Mouse (Mus musculus) cortical plate, adult 2 months (tissue): Measurements from ENCODE around the gene D430019H16Rik. TPM values are rescaled to one million over a fixed set of nuclear protein-coding genes. Genes with fewer than 3 reads are reported as not detected.

Experiments
- H3K27ac ChIP-seq: fragments of 200-500 bp; 2 replicates; pipeline ENCODE4 v1.5.1; 2012; ENCODE audit warnings: low read length, control low read depth, inconsistent platforms; ENCODE audit not compliant: insufficient read depth
- H3K4me1 ChIP-seq: fragments of 200-500 bp; 2 replicates; pipeline ENCODE4 v1.6.1; 2011; ENCODE audit warnings: low read length; ENCODE audit not compliant: control insufficient read depth, insufficient read depth
- H3K4me3 ChIP-seq: fragments of 200-500 bp; 2 replicates; pipeline ENCODE4 v1.5.1; 2011; ENCODE audit warnings: mild to moderate bottlenecking, low read length, control low read depth; ENCODE audit not compliant: insufficient read depth
- CTCF ChIP-seq: fragments of 200-500 bp; IDR thresholded peaks from 2 replicates; pipeline ENCODE4 v1.5.1; 2011; ENCODE audit warnings: mild to moderate bottlenecking, control low read depth, low read length; ENCODE audit not compliant: insufficient read depth; ENCODE audit errors: extremely low read depth
- POLR2A ChIP-seq: fragments of 200-500 bp; IDR thresholded peaks from 2 replicates; pipeline ENCODE4 v1.6.1; 2011; ENCODE audit warnings: mild to moderate bottlenecking, low read length, control low read depth; ENCODE audit not compliant: insufficient read depth; ENCODE audit errors: extremely low read depth
- polyA plus RNA-seq: library from polyadenylated mRNA; depleted of rRNA; stranded (reverse); fragments of >200 nt; gene quantifications from 2 replicates; pipeline ENCODE4 v1.2.3, GENCODE M21; 2012

Gene D430019H16Rik
- polyA plus RNA-seq, 1 experiment, result 60.9 TPM

- Histone ChIP-seq H3K4me1 (no peaks in the 10 kb centered on the region), H3K27ac (no peak overlapping the region), H3K4me3 (no peak overlapping the region)
- TF ChIP-seq POLR2A (no peak), CTCF (no peak)
Measured at GRCm38 (mm10) chr12:105511671-105512502, 58.2 kb downstream of the D430019H16Rik start.

GRCm38 (mm10) chr12:105514111-105514510 is 60.5 kb downstream of the D430019H16Rik start:
- Histone ChIP-seq H3K4me1 (no peaks in the 10 kb centered on the region), H3K4me3 (no peak overlapping the region), H3K27ac (no peak overlapping the region)
- TF ChIP-seq CTCF (no peak), POLR2A (no peak)

GRCm38 (mm10) chr12:105517026-105517675 is 63.5 kb downstream of the D430019H16Rik start:
- Histone ChIP-seq H3K27ac (no peak overlapping the region), H3K4me1 (no peaks in the 10 kb centered on the region), H3K4me3 (no peak overlapping the region)
- TF ChIP-seq POLR2A (no peak), CTCF (no peak)

GRCm38 (mm10) chr12:105519851-105520250 is 66.2 kb downstream of the D430019H16Rik start:
- Histone ChIP-seq H3K27ac (no peak overlapping the region), H3K4me3 (no peak overlapping the region), H3K4me1 (no peaks in the 10 kb centered on the region)
- TF ChIP-seq CTCF (no peak), POLR2A (no peak)

GRCm38 (mm10) chr12:105521170-105521762 is 67.6 kb downstream of the D430019H16Rik start:
- H3K4me1 ChIP-seq, result no peaks in the 10 kb centered on the region
- TF ChIP-seq CTCF (no peak), POLR2A (no peak)
- no peak overlapping the region for H3K27ac ChIP-seq
- H3K4me3 ChIP-seq, result no peak overlapping the region

GRCm38 (mm10) chr12:105523737-105524136 is 70.1 kb downstream of the D430019H16Rik start:
- TF ChIP-seq POLR2A (no peak), CTCF (no peak)
- Histone ChIP-seq H3K4me3 (no peak overlapping the region), H3K27ac (no peak overlapping the region), H3K4me1 (no peaks in the 10 kb centered on the region)

- 0 out of 2 replicates have a peak overlapping the region, but pooled peaks have one; percentile 42 for H3K27ac ChIP-seq
- TF ChIP-seq POLR2A (no peak), CTCF (no peak)
- no peaks in the 10 kb centered on the region for H3K4me1 ChIP-seq
- no peak overlapping the region for H3K4me3 ChIP-seq
Measured at GRCm38 (mm10) chr12:105526186-105526585, 72.5 kb downstream of the D430019H16Rik start.

GRCm38 (mm10) chr12:105526829-105527228 is 73.2 kb downstream of the D430019H16Rik start:
- TF ChIP-seq POLR2A, result no peak
- TF ChIP-seq CTCF, result no peak
- 0 out of 2 replicates have a peak overlapping the region, but pooled peaks have one; percentile 42 for H3K27ac ChIP-seq
- H3K4me3 ChIP-seq, result no peak overlapping the region
- no peaks in the 10 kb centered on the region for H3K4me1 ChIP-seq

- Histone ChIP-seq H3K27ac (no peak overlapping the region), H3K4me1 (no peaks in the 10 kb centered on the region), H3K4me3 (no peak overlapping the region)
- TF ChIP-seq POLR2A, result no peak
- TF ChIP-seq CTCF, result no peak
Measured at GRCm38 (mm10) chr12:105529545-105529944, 75.9 kb downstream of the D430019H16Rik start.

GRCm38 (mm10) chr12:105531724-105532371 is 78.2 kb downstream of the D430019H16Rik start:
- H3K27ac ChIP-seq, result no peak overlapping the region
- H3K4me3 ChIP-seq, result no peak overlapping the region
- peaks cover 1% of the 10 kb centered on the region; the same call in 1 of the 2 replicates for H3K4me1 ChIP-seq
- no peak for TF ChIP-seq CTCF
- TF ChIP-seq POLR2A, result no peak
